Comparison of ENCODE assay signal across 14 mouse cellular contexts in genomic region chr10:43424545-43424944, GRCm38 (mm10). TPM values are rescaled to one million over a fixed set of nuclear protein-coding genes. Genes with fewer than 3 reads are reported as not detected.
DNase-seq lines count a peak whose midpoint lies in the region; ATAC-seq and TF ChIP-seq lines count a peak whose summit lies in the region.
"Had no signal": no experiment of that assay in that cellular context is flagged by ENCODE, and none has a peak within 500 bp of the region (broad histone marks: within the 10 kb centered on the region; RNA-seq: fewer than 3 reads in every experiment).

No protein-coding gene starts in this region.

- TF ChIP-seq CTCF in lung, postnatal 0 days (IDR thresholded peaks at IDR 0.05) = no peak
- no peak for TF ChIP-seq CTCF in cerebellum, adult 2 months (IDR thresholded peaks at IDR 0.05; ENCODE audit: borderline replicate concordance, insufficient read depth, low read depth, low read length)

- intact Hi-C loops in heart, postnatal 10 days (cut with DNase I) = no loop called here

- H3K9me3 ChIP-seq in lung, postnatal 0 days (ENCODE audit: low read length) = no peaks in the 10 kb centered on the region
- no peaks in the 10 kb centered on the region for H3K9me3 ChIP-seq in forebrain, embryonic 15.5 days
- H3K9me3 ChIP-seq: hindbrain, embryonic 12.5 days; midbrain, embryonic 12.5 days; neural tube, embryonic 13.5 days; stomach, embryonic 15.5 days had no signal

- H3K9ac ChIP-seq in lung, postnatal 0 days (replicated peaks; ENCODE audit: low read depth) = no peak overlapping the region
- H3K9ac ChIP-seq in forebrain, embryonic 15.5 days (replicated peaks) = no peak overlapping the region
- H3K9ac ChIP-seq: hindbrain, embryonic 12.5 days; midbrain, embryonic 12.5 days; neural tube, embryonic 13.5 days; stomach, embryonic 15.5 days had no signal

- H3K4me3 ChIP-seq in lung, postnatal 0 days (ENCODE audit: low read depth, low read length) = no peak overlapping the region
- H3K4me3 ChIP-seq in cerebellum, adult 2 months (replicated peaks; ENCODE audit: insufficient read depth, low read depth, low read length) = no peak overlapping the region
- H3K4me3 ChIP-seq in forebrain, embryonic 15.5 days = no peak overlapping the region
- H3K4me3 ChIP-seq: hindbrain, embryonic 12.5 days; midbrain, embryonic 12.5 days; neural tube, embryonic 13.5 days; stomach, embryonic 15.5 days had no signal

- no peaks in the 10 kb centered on the region for H3K36me3 ChIP-seq in lung, postnatal 0 days (ENCODE audit: insufficient read depth, low read length)
- H3K36me3 ChIP-seq in forebrain, embryonic 15.5 days = no peaks in the 10 kb centered on the region
- H3K36me3 ChIP-seq: hindbrain, embryonic 12.5 days; midbrain, embryonic 12.5 days; neural tube, embryonic 13.5 days; stomach, embryonic 15.5 days had no signal

- peak; percentile 76 for ATAC-seq in common myeloid progenitor, adult 5-6 weeks (replicated peaks; ENCODE audit: low read depth, poor library complexity, severe bottlenecking)
- ATAC-seq in lung, postnatal 0 days = peak; percentile 76
- no peak for ATAC-seq in forebrain, embryonic 15.5 days (replicated peaks)
- ATAC-seq: forebrain, embryonic 14.5 days had no signal

- H3K4me1 ChIP-seq in lung, postnatal 0 days (ENCODE audit: insufficient read depth, low read depth, low read length) = no peaks in the 10 kb centered on the region
- no peaks in the 10 kb centered on the region for H3K4me1 ChIP-seq in cerebellum, adult 2 months (ENCODE audit: control insufficient read depth, insufficient read depth, low read length)
- H3K4me1 ChIP-seq in forebrain, embryonic 15.5 days = peaks cover 18% of the 10 kb centered on the region
- H3K4me1 ChIP-seq: stomach, embryonic 15.5 days had no signal

- peak; percentile 25; the same call in 1 of the 2 replicates for TF ChIP-seq EP300 in lung, postnatal 0 days (IDR thresholded peaks at IDR 0.05)

- H3K4me2 ChIP-seq in lung, postnatal 0 days (replicated peaks; ENCODE audit: low read depth, low read length) = no peak overlapping the region
- no peak overlapping the region for H3K4me2 ChIP-seq in forebrain, embryonic 15.5 days (replicated peaks)
- H3K4me2 ChIP-seq: hindbrain, embryonic 12.5 days; midbrain, embryonic 12.5 days; neural tube, embryonic 13.5 days; stomach, embryonic 15.5 days had no signal

- peak; percentile 31 for DNase-seq in ZHBTc4 (ENCODE audit: low read depth, low spot score)
- peak; percentile 47 to 51 for DNase-seq in heart, postnatal 10 days
- DNase-seq in lung, postnatal 0 days (ENCODE audit: low spot score) = peak; percentile 39
- no peak for DNase-seq in cerebellum, adult 2 months
- no peak for DNase-seq in ovary, postnatal 14 days (ENCODE audit: low spot score)
- DNase-seq: cerebellum, adult 11-12 months; kidney, adult 9 months had no signal

- 54% methylated on average over 5 of the region's 5 CpGs for WGBS in lung, postnatal 0 days
- 96% methylated on average over 5 of the region's 5 CpGs for WGBS in cerebellum, adult 2 months
- 94% methylated on average over 5 of the region's 5 CpGs for WGBS in forebrain, embryonic 15.5 days

- H3K27me3 ChIP-seq in lung, postnatal 0 days (replicated peaks; ENCODE audit: insufficient read depth, low read length) = no peaks in the 10 kb centered on the region
- H3K27me3 ChIP-seq in cerebellum, adult 2 months (ENCODE audit: control insufficient read depth, insufficient read depth, low read length) = no peaks in the 10 kb centered on the region
- no peaks in the 10 kb centered on the region for H3K27me3 ChIP-seq in forebrain, embryonic 15.5 days
- H3K27me3 ChIP-seq: hindbrain, embryonic 12.5 days; midbrain, embryonic 12.5 days; neural tube, embryonic 13.5 days; stomach, embryonic 15.5 days had no signal

- no peak for TF ChIP-seq POLR2A in cerebellum, adult 2 months (IDR thresholded peaks at IDR 0.05; ENCODE audit: borderline replicate concordance, insufficient read depth, low read length)

- H3K27ac ChIP-seq in lung, postnatal 0 days (ENCODE audit: low read length) = no peak overlapping the region
- no peak overlapping the region for H3K27ac ChIP-seq in cerebellum, adult 2 months (ENCODE audit: insufficient read depth, low read length)
- no peak overlapping the region for H3K27ac ChIP-seq in forebrain, embryonic 15.5 days (replicated peaks)
- H3K27ac ChIP-seq: hindbrain, embryonic 12.5 days; midbrain, embryonic 12.5 days; neural tube, embryonic 13.5 days; stomach, embryonic 15.5 days had no signal

RNA-seq across cellular contexts. Expression of gene Bend3, which starts 54.1 kb away (rescaled TPM):
- total RNA-seq in common myeloid progenitor, adult 5-6 weeks (2017) = 6.8 and 8.4 TPM in 2 replicates
- 10 to 100 TPM in 1 of 2 experiments, 1 to 10 TPM in 1; 8.7 to 11.0 TPM for total RNA-seq in heart, postnatal 10 days (2021)
- 0.81 and 0.89 TPM in 2 replicates for polyA plus RNA-seq in lung, postnatal 0 days (2015; fragmentation: Nextera tagmentation; extraction: Ambion mirVana)
- polyA plus RNA-seq in cerebellum, adult 2 months (2012; rRNA removed) = 2.8 and 3.2 TPM in 2 replicates
- polyA plus RNA-seq in forebrain, embryonic 15.5 days (2015; fragmentation: Nextera tagmentation; extraction: Ambion mirVana) = 4.2 and 5.1 TPM in 2 replicates

Comparison
In these comparisons a context has a peak if more than half of its experiments do, and no peak if none do; other contexts are left out.
1. DNase-seq: peak in ZHBTc4 (single experiment), heart, postnatal 10 days (2 of 2) and lung, postnatal 0 days (single experiment); none in cerebellum, adult 2 months (0 of 2) and ovary, postnatal 14 days (single experiment).